Mouse (Mus musculus) E14TG2a.4 (cell line): ENCODE results near the gene Rnf150.

Experiments used
- CTCF ChIP-seq: conservative IDR thresholded peaks from 2 replicates; pipeline ENCODE4 v1.5.1; 2014; ENCODE audit warnings: low read length
- POU5F1 ChIP-seq: IDR thresholded peaks from 2 replicates; pipeline ENCODE4 v1.6.1; 2014; ENCODE audit warnings: low read length, borderline replicate concordance

- no peak for TF ChIP-seq CTCF
- no peak for TF ChIP-seq POU5F1
Measured at GRCm38 (mm10) chr8:82995727-82996438, 132.7 kb downstream of the Rnf150 start.
